In the genomic region with DNA sequence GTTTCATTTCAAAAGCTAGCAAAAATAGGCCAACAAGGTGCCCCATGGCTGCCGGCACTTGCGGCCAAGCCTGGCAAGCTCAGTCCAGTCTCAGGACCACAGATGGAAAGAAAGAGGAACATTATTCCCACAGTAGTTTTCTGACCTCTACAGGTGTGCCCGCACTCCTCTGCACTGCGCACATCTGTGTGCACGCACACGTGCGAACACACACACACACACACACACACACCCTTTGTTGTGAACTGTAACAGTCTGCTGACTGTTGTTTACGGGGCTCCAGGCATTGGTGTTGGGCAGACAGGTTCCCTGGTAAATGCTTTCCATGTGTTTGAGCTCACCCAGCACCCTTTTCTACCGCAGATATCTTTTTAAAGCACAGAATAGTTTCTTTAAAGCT, we compare ENCODE assay signal across 22 mouse cellular contexts. TPM values are rescaled to one million over a fixed set of nuclear protein-coding genes. Genes with fewer than 3 reads are reported as not detected.
DNase-seq lines count a peak whose midpoint lies in the region; ATAC-seq lines count a peak whose summit lies in the region.
"Had no signal": no experiment of that assay in that cellular context is flagged by ENCODE, and none has a peak within 500 bp of the region (broad histone marks: within the 10 kb centered on the region; RNA-seq: fewer than 3 reads in every experiment).

No protein-coding gene starts in this region.

- H3K27me3 ChIP-seq in hindbrain, embryonic 14.5 days (ENCODE audit: control insufficient read depth, insufficient read depth, low read length), result no peaks in the 10 kb centered on the region
- H3K27me3 ChIP-seq in hindbrain, embryonic 11.5 days (ENCODE audit: control insufficient read depth, insufficient read depth, low read length), result no peaks in the 10 kb centered on the region
- H3K27me3 ChIP-seq in neural tube, embryonic 12.5 days (replicated peaks), result no peaks in the 10 kb centered on the region
- H3K27me3 ChIP-seq: CH12.LX; embryonic facial prominence, embryonic 15.5 days; intestine, embryonic 15.5 days; limb, embryonic 13.5 days; liver, embryonic 12.5 days; megakaryocyte, embryonic 14.5 days; stomach, embryonic 15.5 days had no signal

- no peak overlapping the region for H3K27ac ChIP-seq in hindbrain, embryonic 14.5 days
- H3K27ac ChIP-seq in hindbrain, embryonic 11.5 days (ENCODE audit: low read depth, low read length), result no peak overlapping the region
- no peak overlapping the region for H3K27ac ChIP-seq in neural tube, embryonic 12.5 days
- H3K27ac ChIP-seq: embryonic facial prominence, embryonic 15.5 days; intestine, embryonic 15.5 days; layer of hippocampus, adult 2 months; left cerebral cortex, adult 2 months; limb, embryonic 13.5 days; liver, embryonic 12.5 days; stomach, embryonic 15.5 days had no signal

- WGBS in hindbrain, embryonic 14.5 days, result 96% methylated on average over 9 of the region's 9 CpGs
- 96% methylated on average over 9 of the region's 9 CpGs for WGBS in hindbrain, embryonic 11.5 days
- WGBS in neural tube, embryonic 12.5 days, result 94% methylated on average over 9 of the region's 9 CpGs

- no peaks in the 10 kb centered on the region for H3K4me1 ChIP-seq in hindbrain, embryonic 14.5 days (replicated peaks; ENCODE audit: control insufficient read depth, insufficient read depth, low read length)
- H3K4me1 ChIP-seq in hindbrain, embryonic 11.5 days (replicated peaks; ENCODE audit: control insufficient read depth, insufficient read depth, low read length), result no peaks in the 10 kb centered on the region
- no peaks in the 10 kb centered on the region for H3K4me1 ChIP-seq in neural tube, embryonic 12.5 days
- H3K4me1 ChIP-seq: intestine, embryonic 15.5 days; liver, embryonic 12.5 days; megakaryocyte, embryonic 14.5 days had no signal

- H3K4me3 ChIP-seq in hindbrain, embryonic 14.5 days (replicated peaks; ENCODE audit: low read length), result no peak overlapping the region
- H3K4me3 ChIP-seq in hindbrain, embryonic 11.5 days (ENCODE audit: low read depth, low read length), result no peak overlapping the region
- no peak overlapping the region for H3K4me3 ChIP-seq in neural tube, embryonic 12.5 days
- H3K4me3 ChIP-seq: embryonic facial prominence, embryonic 15.5 days; intestine, embryonic 15.5 days; layer of hippocampus, adult 2 months; left cerebral cortex, adult 2 months; limb, embryonic 13.5 days; liver, embryonic 12.5 days; megakaryocyte, embryonic 14.5 days; myocyte; stomach, embryonic 15.5 days had no signal

- H3K9me3 ChIP-seq in hindbrain, embryonic 14.5 days (ENCODE audit: control insufficient read depth, low read length), result no peaks in the 10 kb centered on the region
- no peaks in the 10 kb centered on the region for H3K9me3 ChIP-seq in hindbrain, embryonic 11.5 days (ENCODE audit: control insufficient read depth, low read length)
- H3K9me3 ChIP-seq in neural tube, embryonic 12.5 days, result no peaks in the 10 kb centered on the region
- H3K9me3 ChIP-seq: embryonic facial prominence, embryonic 15.5 days; intestine, embryonic 15.5 days; limb, embryonic 13.5 days; liver, embryonic 12.5 days; megakaryocyte, embryonic 14.5 days; stomach, embryonic 15.5 days had no signal

- peaks cover 17% of the 10 kb centered on the region for H3K36me3 ChIP-seq in hindbrain, embryonic 14.5 days (replicated peaks; ENCODE audit: control insufficient read depth, insufficient read depth)
- no peaks in the 10 kb centered on the region for H3K36me3 ChIP-seq in hindbrain, embryonic 11.5 days (ENCODE audit: control insufficient read depth, insufficient read depth, low read length)
- no peaks in the 10 kb centered on the region for H3K36me3 ChIP-seq in neural tube, embryonic 12.5 days
- H3K36me3 ChIP-seq: embryonic facial prominence, embryonic 15.5 days; intestine, embryonic 15.5 days; liver, embryonic 12.5 days; stomach, embryonic 15.5 days had no signal

- DNase-seq in embryo, embryonic 10 days (ENCODE audit: low spot score), result peak; percentile 0
- DNase-seq in embryo, embryonic 9.5 days (ENCODE audit: extremely low spot score), result no peak
- no peak for DNase-seq in hindbrain, embryonic 14.5 days (ENCODE audit: low spot score)
- DNase-seq in hindbrain, embryonic 11.5 days (ENCODE audit: low spot score), result no peak
- DNase-seq in neural tube, embryonic 10.5 days (ENCODE audit: extremely low spot score, low spot score), result no peak
- no peak for DNase-seq in frontal cortex, adult 2 months (ENCODE audit: extremely low spot score in 1 of 2, low spot score in 1 of 2)
- DNase-seq in c-Kit-positive CD71-positive TER-119-positive erythroid progenitor cells, embryonic 14.5 days (ENCODE audit: low spot score), result no peak
- DNase-seq: adrenal gland, adult 8-10 months; gastrocnemius, postnatal 10 days; right cerebral cortex, postnatal 14 days had no signal

- no peak overlapping the region for H3K9ac ChIP-seq in hindbrain, embryonic 14.5 days
- no peak overlapping the region for H3K9ac ChIP-seq in hindbrain, embryonic 11.5 days (ENCODE audit: low read depth, low read length)
- H3K9ac ChIP-seq in neural tube, embryonic 12.5 days, result no peak overlapping the region
- H3K9ac ChIP-seq: embryonic facial prominence, embryonic 15.5 days; intestine, embryonic 15.5 days; limb, embryonic 13.5 days; liver, embryonic 12.5 days; stomach, embryonic 15.5 days had no signal

- ATAC-seq in hindbrain, embryonic 14.5 days (ENCODE audit: low FRiP score), result peak; percentile 35; the same call in 1 of the 2 replicates
- no peak for ATAC-seq in hindbrain, embryonic 11.5 days (ENCODE audit: low FRiP score)
- peak; percentile 42; the same call in 1 of the 2 replicates for ATAC-seq in neural tube, embryonic 12.5 days (ENCODE audit: low FRiP score, low read depth)
- ATAC-seq: liver, embryonic 12.5 days had no signal

- no peak overlapping the region for H3K4me2 ChIP-seq in hindbrain, embryonic 14.5 days (replicated peaks)
- H3K4me2 ChIP-seq in hindbrain, embryonic 11.5 days (replicated peaks; ENCODE audit: low read depth, low read length), result no peak overlapping the region
- no peak overlapping the region for H3K4me2 ChIP-seq in neural tube, embryonic 12.5 days (replicated peaks)
- H3K4me2 ChIP-seq: embryonic facial prominence, embryonic 15.5 days; heart, embryonic 11.5 days; intestine, embryonic 15.5 days; limb, embryonic 13.5 days; liver, embryonic 12.5 days; stomach, embryonic 15.5 days had no signal

RNA-seq across cellular contexts. Expression of a gene that starts 18.1 kb away (rescaled TPM):
- polyA plus RNA-seq in hindbrain, embryonic 14.5 days (2014; fragmentation: Nextera tagmentation; extraction: Ambion mirVana), result 16.6 and 19.1 TPM in 2 replicates
- 21.8 TPM in 2 replicates for polyA plus RNA-seq in hindbrain, embryonic 11.5 days (2014; fragmentation: Nextera tagmentation; extraction: Ambion mirVana)
- polyA plus RNA-seq in neural tube, embryonic 12.5 days (2016; fragmentation: Nextera tagmentation; extraction: Ambion mirVana), result 19.7 and 20.4 TPM in 2 replicates
- 18.7 and 24.0 TPM in 2 replicates for polyA plus RNA-seq in frontal cortex, adult 2 months (2012; rRNA removed)
